Mouse (Mus musculus) CD4-positive, CD25-positive, alpha-beta regulatory T cell, adult 2 months (primary cell): ENCODE measurements around the gene Ror2.

Experiments
- DNase-seq: peaks from one replicate; pipeline ENCODE4 v3.0.0-alpha.2; 2012; ENCODE audit warnings: low read depth, low spot score

The Ror2 gene

GRCm38 (mm10) chr13:53274771-53275170, 11.2 kb downstream of the Ror2 start:
- DNase-seq: no peak

GRCm38 (mm10) chr13:53271595-53271994, 14.3 kb downstream of the Ror2 start:
- no peak for DNase-seq

GRCm38 (mm10) chr13:53270549-53270948, 15.4 kb downstream of the Ror2 start:
- DNase-seq: no peak

- no peak for DNase-seq
These were observed 17.4 kb downstream of the Ror2 start for GRCm38 (mm10) chr13:53268541-53268940.

DNA sequence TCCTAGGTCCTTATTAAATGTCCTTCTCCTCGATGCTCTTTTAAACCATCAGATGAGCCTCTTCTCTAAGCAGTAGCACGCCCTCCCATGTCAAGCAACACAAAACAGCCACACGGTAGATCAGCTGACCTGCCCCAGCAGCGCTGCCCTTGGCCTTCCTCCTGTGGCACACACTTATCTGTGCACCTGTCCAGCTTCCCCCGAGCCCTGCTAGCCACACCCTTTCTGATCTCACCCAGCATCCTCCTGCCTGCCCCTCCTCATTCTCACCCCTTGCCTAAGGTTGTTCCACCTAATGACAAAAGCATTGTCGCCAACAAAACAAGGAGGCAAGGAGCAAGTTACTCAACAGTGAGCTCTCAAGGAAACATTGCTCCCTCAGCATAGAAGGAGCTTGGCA, 18.1 kb downstream of the Ror2 start:
- no peak for DNase-seq

GRCm38 (mm10) chr13:53267155-53267554, 18.8 kb downstream of the Ror2 start:
- DNase-seq: no peak

DNA sequence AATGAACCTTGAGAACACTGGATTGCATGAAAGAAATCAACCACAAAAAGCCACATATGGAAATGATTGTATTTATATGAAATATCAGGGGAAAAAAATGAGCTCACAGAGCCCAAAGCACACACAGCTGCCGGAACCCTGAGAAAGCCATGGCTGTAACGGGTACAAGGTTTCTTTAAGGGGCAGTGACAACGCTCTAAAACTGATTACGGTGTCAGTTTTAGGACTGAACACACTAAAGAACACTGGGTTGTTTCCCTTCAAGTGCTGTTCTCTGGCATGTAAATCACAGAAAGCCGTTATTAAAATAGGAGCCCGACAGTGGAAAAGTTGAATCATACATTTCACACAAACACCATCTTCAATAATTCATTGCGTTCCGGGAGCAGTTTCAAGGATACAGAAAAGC, 19.4 kb downstream of the Ror2 start:
- DNase-seq: no peak

- DNase-seq: no peak
These were observed 21.0 kb downstream of the Ror2 start for GRCm38 (mm10) chr13:53264896-53265295.

DNA sequence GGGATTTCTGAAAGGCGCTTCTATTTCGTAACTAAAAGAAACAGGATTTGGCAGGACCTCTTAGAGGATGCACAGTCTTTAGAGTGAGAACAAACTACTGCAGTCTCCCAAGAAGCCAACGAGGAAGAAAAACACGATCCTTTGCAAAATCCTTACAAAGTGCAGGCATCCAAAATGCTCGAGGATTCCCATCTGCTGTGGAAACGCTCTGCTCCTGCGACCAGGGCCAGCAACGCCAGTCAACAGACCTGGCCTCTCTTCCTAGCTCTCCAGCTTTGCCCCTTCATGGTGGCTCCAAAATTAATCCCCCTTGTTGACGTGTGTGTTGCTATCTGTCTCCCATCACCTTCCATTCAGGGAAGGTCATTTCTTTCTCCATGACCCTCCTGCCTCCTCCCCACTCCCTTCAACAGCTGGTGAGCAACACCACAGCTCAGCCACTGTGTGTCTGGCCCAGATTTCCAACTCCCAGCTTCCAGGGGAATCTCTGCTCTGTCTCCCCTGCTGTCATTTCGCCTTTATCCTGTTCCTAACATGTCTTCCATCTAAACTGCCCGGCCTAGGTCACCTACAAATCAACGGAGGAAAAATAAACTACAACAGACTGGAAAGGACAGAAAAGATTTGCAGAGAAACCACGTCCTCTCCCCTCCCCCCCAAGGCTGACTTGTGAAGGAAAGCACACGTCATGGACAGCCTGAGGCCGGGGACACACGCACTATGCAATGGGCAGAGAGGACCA, 23.2 kb downstream of the Ror2 start:
- DNase-seq: no peak

DNA sequence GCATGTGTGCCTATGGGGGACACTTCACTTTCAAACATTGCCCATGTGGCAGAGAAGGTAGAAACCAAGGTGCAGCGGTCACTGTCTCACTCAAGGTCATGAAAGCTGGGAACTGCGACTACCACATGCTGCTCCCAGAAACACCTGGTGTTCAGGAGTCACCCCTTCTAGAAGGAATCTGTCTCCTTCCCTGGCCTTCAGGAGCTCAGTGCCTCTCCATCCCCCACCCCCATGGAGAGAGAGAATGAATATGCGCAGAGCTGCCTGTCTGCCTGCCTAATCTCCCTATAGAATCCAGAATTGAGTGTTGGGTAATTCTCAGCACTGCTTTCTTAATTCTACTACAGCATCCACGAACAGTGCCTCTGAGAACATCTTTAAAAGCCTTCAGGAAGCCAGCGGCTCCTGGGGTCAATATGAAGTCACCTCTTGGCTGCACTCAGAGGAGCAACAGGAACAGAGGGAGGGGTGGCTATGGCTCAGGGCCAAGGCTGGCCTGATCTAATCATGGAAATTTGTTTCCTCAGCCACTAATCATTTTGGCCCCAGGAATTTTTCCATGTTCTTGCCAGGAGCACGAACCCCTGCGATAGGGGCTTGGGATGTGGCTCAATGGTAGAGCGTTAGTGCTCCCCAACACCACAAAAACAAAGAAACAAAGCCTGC, 24.7 kb downstream of the Ror2 start:
- no peak for DNase-seq

DNA sequence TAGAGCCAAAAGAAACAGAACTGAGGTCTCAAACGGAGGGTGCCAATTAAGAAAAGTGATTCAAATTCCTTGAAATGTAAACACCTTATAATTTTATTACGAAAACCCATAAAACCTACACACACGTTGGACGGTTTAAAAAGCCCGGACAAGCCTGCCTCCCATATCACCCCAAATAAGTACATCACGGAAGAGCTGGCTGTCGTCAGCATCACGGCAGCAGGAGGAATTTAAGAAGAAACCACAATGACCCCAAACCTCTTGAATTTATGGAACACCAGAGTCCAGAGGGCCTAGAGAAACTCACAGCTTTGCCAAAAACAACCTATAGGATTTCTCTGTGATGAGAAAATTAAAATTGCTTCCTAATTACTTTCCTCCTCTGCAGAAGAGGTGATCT, 27.0 kb downstream of the Ror2 start:
- no peak for DNase-seq

DNA sequence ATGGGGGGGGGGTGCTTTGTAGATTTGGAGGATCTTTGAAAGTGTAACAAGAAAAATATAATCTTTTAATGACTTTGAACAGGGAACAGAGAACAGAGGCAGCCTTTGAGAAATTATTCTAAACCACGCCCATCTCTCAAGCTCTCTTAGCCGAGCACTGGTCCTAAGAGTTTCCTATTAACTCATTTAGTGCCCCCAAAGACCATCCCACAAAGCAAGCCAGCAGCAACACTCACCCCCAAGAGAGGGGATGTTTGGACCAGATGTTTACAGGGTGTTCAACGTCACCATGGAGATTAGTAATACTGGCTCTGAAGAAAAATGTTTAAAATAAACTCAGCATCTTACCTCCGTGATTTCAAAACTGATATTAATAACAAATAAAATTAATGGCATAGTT, 27.4 kb downstream of the Ror2 start:
- DNase-seq: no peak

GRCm38 (mm10) chr13:53253255-53253654, 32.7 kb downstream of the Ror2 start:
- no peak for DNase-seq

DNA sequence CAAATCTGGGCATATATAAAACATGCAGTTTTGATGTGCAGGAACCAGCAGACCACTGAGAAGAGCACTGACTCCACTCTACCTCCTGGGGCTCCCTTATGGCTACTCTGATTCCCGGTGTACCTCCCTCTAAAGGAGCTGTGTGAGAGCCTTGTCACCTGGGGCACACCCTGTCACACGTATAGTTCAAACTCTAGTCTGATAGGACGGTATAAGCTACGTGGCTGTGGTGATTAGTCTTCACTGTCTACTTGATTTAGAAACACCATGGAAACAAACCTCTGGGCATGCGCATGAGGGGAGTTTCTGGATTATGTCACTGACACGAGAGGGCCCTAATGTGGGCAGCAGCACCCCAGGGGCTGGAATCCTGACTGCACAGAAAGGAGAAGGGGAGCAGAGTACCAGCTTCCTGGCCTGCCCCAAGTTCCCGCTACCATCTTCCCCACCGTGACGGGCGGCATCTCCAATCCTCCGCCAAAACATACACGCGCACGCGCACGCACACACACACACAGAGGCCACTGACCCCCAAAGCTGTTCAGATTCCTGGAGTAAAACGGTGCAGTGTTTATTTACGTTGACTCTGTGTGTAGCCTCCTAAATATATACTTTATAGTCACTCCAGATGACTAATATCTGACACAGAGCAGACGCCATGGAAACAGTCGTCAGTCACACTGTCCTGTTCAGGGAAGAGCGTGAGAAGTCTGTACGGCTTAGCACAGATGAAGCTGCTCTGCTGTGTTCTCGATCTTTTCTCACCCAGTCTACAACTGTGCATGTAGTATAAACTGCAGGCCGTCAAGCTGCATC, 37.1 kb downstream of the Ror2 start:
- no peak for DNase-seq

- no peak for DNase-seq
These were observed 37.8 kb downstream of the Ror2 start for GRCm38 (mm10) chr13:53248080-53248479.

DNA sequence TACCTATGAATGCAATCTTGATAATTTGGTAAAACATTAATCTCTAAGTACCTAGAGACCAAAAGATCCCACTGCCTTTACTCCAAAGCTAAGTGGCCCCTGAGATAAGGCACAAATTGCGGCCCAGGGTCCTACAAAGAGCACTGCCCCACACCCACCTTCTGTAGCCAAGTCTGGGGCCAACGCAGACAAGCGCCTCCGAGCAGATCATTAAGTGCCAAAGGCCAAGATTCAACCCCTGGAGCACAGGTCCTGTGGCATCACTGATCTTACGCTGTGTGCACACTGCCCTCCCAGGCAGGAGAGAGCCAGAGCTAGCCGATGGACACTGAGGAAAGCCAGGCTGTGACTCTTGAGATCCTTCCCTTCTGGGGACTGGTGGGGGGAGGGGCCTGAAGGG, 38.7 kb downstream of the Ror2 start:
- DNase-seq: no peak

DNA sequence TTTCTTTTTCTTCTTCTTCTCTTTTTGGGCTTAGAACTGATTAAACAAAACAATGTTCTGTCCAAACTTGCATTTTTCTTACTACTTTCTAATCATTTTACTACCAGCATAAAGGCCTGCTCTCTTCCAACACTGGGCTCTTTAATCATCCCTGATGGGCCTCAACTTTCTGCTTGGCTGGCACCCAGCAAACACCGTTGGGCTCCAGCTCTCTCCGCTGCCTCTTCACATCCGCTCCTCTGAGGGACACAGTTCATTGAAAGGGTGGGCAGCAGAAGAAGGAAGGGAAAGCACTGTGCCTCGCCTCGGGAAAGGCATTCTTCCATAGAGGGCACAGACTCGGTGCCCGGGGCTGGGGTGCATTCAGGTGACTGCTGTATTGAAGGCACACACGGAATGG, 41.8 kb downstream of the Ror2 start:
- no peak for DNase-seq

GRCm38 (mm10) chr13:53237455-53237854, 48.5 kb downstream of the Ror2 start:
- DNase-seq: no peak

DNA sequence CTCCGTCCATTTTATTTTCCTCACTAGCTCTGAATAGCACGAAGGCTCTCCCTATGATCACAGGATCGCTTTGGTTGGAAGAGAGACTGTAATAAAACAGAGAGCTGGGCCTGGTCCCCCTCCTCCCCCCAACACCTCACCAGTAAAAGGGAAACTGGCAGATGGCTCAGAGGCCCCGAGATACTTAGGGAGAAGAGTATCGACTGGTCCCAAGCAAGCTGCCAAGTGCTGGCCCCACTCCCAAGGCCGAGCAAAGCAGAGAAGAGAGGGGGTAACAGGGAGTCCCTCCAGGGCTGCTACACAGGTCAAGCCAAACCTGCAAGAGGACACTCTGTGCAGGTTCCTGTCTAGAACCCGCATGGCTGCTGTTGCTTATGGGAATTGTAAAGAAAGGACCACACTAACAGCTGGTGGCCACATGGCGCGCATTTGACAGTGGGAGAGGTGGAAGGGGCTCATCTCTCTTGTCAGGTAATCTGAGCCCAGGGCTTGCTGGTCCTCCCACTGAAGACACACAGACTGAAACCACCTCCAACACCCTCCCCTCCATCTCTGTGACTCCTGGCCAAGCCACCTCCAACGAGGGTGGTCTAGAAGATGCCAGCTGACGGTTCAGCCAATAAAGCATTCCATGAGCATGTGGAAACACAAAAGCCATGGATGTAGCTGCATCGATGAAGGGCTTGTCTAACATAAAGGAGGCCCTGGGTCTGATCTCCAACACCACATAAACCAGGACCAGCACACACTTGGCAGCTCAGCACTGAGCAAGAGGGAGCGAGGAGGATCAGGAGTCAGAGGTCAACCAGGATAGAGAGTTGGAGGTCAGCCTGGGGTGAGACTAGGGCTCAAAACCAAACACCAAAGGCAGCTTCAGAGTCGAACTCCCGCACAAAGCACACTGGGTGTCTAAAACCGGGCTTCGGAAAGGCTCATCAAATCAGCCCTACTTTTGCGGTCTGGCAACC, 49.2 kb downstream of the Ror2 start:
- DNase-seq: no peak

DNA sequence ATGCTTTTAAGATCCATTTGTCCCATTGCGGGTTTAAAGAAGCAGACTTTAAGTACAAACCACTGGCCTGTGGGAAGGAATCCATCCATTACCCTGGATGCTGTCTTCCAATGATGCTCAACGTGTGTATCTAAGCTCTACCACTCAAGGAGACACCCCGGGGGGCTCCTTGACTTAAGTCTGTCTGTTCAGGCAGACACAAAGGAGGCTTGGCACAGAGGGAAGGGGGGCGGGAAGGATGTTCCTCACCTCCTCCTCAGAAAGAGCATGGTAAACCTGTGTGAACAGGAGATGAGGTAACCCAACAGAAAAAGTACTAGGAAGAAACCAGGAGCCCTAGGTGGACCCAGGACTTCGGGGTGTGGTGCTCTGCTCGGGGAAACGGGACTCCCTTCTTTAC, 50.0 kb downstream of the Ror2 start:
- DNase-seq: no peak

- DNase-seq: no peak
These were observed 51.1 kb downstream of the Ror2 start for GRCm38 (mm10) chr13:53234844-53235243.
